Mouse (Mus musculus) kidney, embryonic 16.5 days (tissue): ENCODE data around the gene Tmem44. TPM values are rescaled to one million over a fixed set of nuclear protein-coding genes. Genes with fewer than 3 reads are reported as not detected.

Experiments used
- ATAC-seq: fragments of 200-750 bp; cut with Nextera tagmentation; 2 replicates; pipeline ENCODE4 v1.8.0; 2017; ENCODE audit warnings: moderate TSS enrichment; ENCODE audit not compliant: low FRiP score, low TSS enrichment
- H3K27ac ChIP-seq: fragments of 300-500 bp; sonication (generic); 2 replicates; pipeline ENCODE4 v1.5.1; 2014; ENCODE audit warnings: low read length
- H3K27me3 ChIP-seq: fragments of 300-500 bp; sonication (generic); 2 replicates; pipeline ENCODE4 v1.6.1; 2014; ENCODE audit warnings: low read length, control low read depth, mixed read lengths; ENCODE audit not compliant: insufficient read depth
- H3K36me3 ChIP-seq: fragments of 300-500 bp; sonication (generic); 2 replicates; pipeline ENCODE4 v1.6.1; 2014; ENCODE audit warnings: low read length, control low read depth, mixed read lengths; ENCODE audit not compliant: insufficient read depth
- H3K4me1 ChIP-seq: fragments of 300-500 bp; sonication (generic); 2 replicates; pipeline ENCODE4 v1.6.1; 2014; ENCODE audit warnings: low read length, control low read depth, mixed read lengths; ENCODE audit not compliant: insufficient read depth
- H3K4me2 ChIP-seq: fragments of 300-500 bp; sonication (generic); replicated peaks from 2 replicates; pipeline ENCODE4 v1.6.1; 2014; ENCODE audit warnings: low read depth, low read length
- H3K4me3 ChIP-seq: fragments of 300-500 bp; sonication (generic); 2 replicates; pipeline ENCODE4 v1.5.1; 2014; ENCODE audit warnings: mild to moderate bottlenecking, low read length
- H3K9ac ChIP-seq: fragments of 300-500 bp; sonication (generic); replicated peaks from 2 replicates; pipeline ENCODE4 v1.6.1; 2014; ENCODE audit warnings: low read length
- H3K9me3 ChIP-seq: fragments of 300-500 bp; sonication (generic); 2 replicates; pipeline ENCODE4 v1.6.1; 2016; ENCODE audit warnings: low read length, control low read depth
- WGBS: fragments of 180-500 bp; shearing (Covaris S2); extraction: QIAGEN DNeasy Blood & Tissue Kit; methylation state at CpG from one replicate; pipeline ENCODE4 v1.1.7; 2014; 5-methylcytosine and 5-hydroxymethylcytosine counted together
- polyA plus RNA-seq: library from polyadenylated mRNA; unstranded; fragments of >200 nt; fragmentation: Nextera tagmentation; extraction: Ambion mirVana; gene quantifications from 2 replicates; pipeline ENCODE4 v1.2.1, GENCODE M21; 2015

The Tmem44 gene
- 16.8 and 19.7 TPM in 2 replicates for polyA plus RNA-seq

- Histone ChIP-seq H3K4me2 (peak within 1 kb of the TSS; percentile 88), H3K4me3 (peak within 1 kb of the TSS; percentile 78), H3K27me3 (no peaks in the 10 kb centered on the region), H3K27ac (peak within 1 kb of the TSS; percentile 44; the same call in 1 of the 2 replicates), H3K4me1 (peaks cover 12% of the 10 kb centered on the region), H3K9ac (peak within 1 kb of the TSS; percentile 90), H3K9me3 (peaks cover 18% of the 10 kb centered on the region; the same call in 1 of the 2 replicates), H3K36me3 (peaks cover 13% of the 10 kb centered on the region)
- WGBS = 6% methylated on average over 14 of the region's 14 CpGs
- peak; percentile 40; the same call in 1 of the 2 replicates for ATAC-seq
These were observed at the start of gene Tmem44 for GRCm38 (mm10) chr16:30550748-30551192. Gene Tmem44, minus strand, starts transcription at chr16:30550842.

- under 1% methylated on average over 63 of the region's 63 CpGs for WGBS
- Histone ChIP-seq H3K27me3 (peaks cover 16% of the 10 kb centered on the region), H3K9ac (peak within 1 kb of the TSS; percentile 82), H3K9me3 (no peaks in the 10 kb centered on the region), H3K4me2 (peak within 1 kb of the TSS; percentile 88), H3K4me3 (peak within 1 kb of the TSS; percentile 80), H3K4me1 (peaks cover 46% of the 10 kb centered on the region), H3K36me3 (no peaks in the 10 kb centered on the region), H3K27ac (peak within 1 kb of the TSS; percentile 89)
- ATAC-seq = peak; percentile 85
These were observed 49.0 kb upstream of the Tmem44 start, which contains the start of gene Fam43a for GRCm38 (mm10) chr16:30599491-30600268. Gene Fam43a, plus strand, starts transcription at chr16:30599723.

- Histone ChIP-seq H3K27ac (no peak overlapping the region), H3K9ac (no peak overlapping the region), H3K4me3 (no peak overlapping the region), H3K36me3 (no peaks in the 10 kb centered on the region), H3K9me3 (no peaks in the 10 kb centered on the region), H3K4me2 (peak overlapping the region; percentile 33), H3K4me1 (peaks cover 23% of the 10 kb centered on the region), H3K27me3 (peaks cover 16% of the 10 kb centered on the region)
- ATAC-seq = no peak
- 9% methylated on average over 16 of the region's 16 CpGs for WGBS
These were observed 46.5 kb upstream of the Tmem44 start for GRCm38 (mm10) chr16:30596959-30597681.

GRCm38 (mm10) chr16:30595835-30596557, 45.4 kb upstream of the Tmem44 start:
- peaks cover 9% of the 10 kb centered on the region for H3K27me3 ChIP-seq
- peaks cover 12% of the 10 kb centered on the region for H3K4me1 ChIP-seq
- H3K4me2 ChIP-seq = no peak overlapping the region
- H3K9ac ChIP-seq = no peak overlapping the region
- ATAC-seq = no peak
- H3K27ac ChIP-seq = no peak overlapping the region
- no peaks in the 10 kb centered on the region for H3K36me3 ChIP-seq
- no peaks in the 10 kb centered on the region for H3K9me3 ChIP-seq
- no peak overlapping the region for H3K4me3 ChIP-seq
- 78% methylated on average over 14 of the region's 14 CpGs for WGBS

GRCm38 (mm10) chr16:30595356-30595755, 44.7 kb upstream of the Tmem44 start:
- Histone ChIP-seq H3K4me3 (no peak overlapping the region), H3K4me2 (no peak overlapping the region), H3K36me3 (no peaks in the 10 kb centered on the region), H3K4me1 (peaks cover 6% of the 10 kb centered on the region), H3K27ac (no peak overlapping the region), H3K27me3 (peaks cover 9% of the 10 kb centered on the region), H3K9me3 (no peaks in the 10 kb centered on the region), H3K9ac (no peak overlapping the region)
- ATAC-seq = no peak
- WGBS = 60% methylated on average over 3 of the region's 3 CpGs

GRCm38 (mm10) chr16:30591990-30592389, 41.3 kb upstream of the Tmem44 start:
- Histone ChIP-seq H3K27me3 (peaks cover 9% of the 10 kb centered on the region), H3K36me3 (no peaks in the 10 kb centered on the region), H3K9ac (no peak overlapping the region), H3K4me3 (no peak overlapping the region), H3K27ac (no peak overlapping the region), H3K9me3 (no peaks in the 10 kb centered on the region), H3K4me1 (0 out of 2 replicates have a peak, but pooled peaks cover 3% of the 10 kb centered on the region), H3K4me2 (no peak overlapping the region)
- ATAC-seq = no peak
- WGBS = 40% methylated on average over 3 of the region's 3 CpGs

GRCm38 (mm10) chr16:30590264-30591209, 39.9 kb upstream of the Tmem44 start:
- WGBS = 37% methylated on average over 7 of the region's 7 CpGs
- Histone ChIP-seq H3K4me3 (no peak overlapping the region), H3K4me1 (peaks cover 12% of the 10 kb centered on the region)

GRCm38 (mm10) chr16:30587494-30588327, 37.1 kb upstream of the Tmem44 start, which contains the start of gene Lsg1:
Gene Lsg1, minus strand, starts transcription at chr16:30587592.
- Histone ChIP-seq H3K9me3 (no peaks in the 10 kb centered on the region), H3K36me3 (peaks cover 25% of the 10 kb centered on the region), H3K9ac (peak within 1 kb of the TSS; percentile 78), H3K4me1 (peaks cover 12% of the 10 kb centered on the region), H3K27ac (peak within 1 kb of the TSS; percentile 60), H3K27me3 (no peaks in the 10 kb centered on the region), H3K4me3 (peak within 1 kb of the TSS; percentile 85), H3K4me2 (peak within 1 kb of the TSS; percentile 97)
- WGBS = 3% methylated on average over 35 of the region's 35 CpGs
- ATAC-seq = peak; percentile 91

More at GRCm38 (mm10) chr16:30590264-30591209, 39.9 kb upstream of the Tmem44 start:
- Histone ChIP-seq H3K36me3 (peaks cover under 1% of the 10 kb centered on the region; the same call in 1 of the 2 replicates), H3K27ac (no peak overlapping the region), H3K4me2 (no peak overlapping the region), H3K9ac (no peak overlapping the region), H3K27me3 (peaks cover 4% of the 10 kb centered on the region), H3K9me3 (no peaks in the 10 kb centered on the region)
- no peak for ATAC-seq
